Mouse (Mus musculus): ENCODE data around the gene Zfp622. TPM values are rescaled to one million over a fixed set of nuclear protein-coding genes. Genes with fewer than 3 reads are reported as not detected.
"Not testable (repeated sequence)": the region's sequence is repeated elsewhere in the genome, so short reads cannot be mapped to it uniquely, and the experiment has no call there.

Zfp622 gene
- total and polyA plus RNA-seq, 2 experiments from 2014 or later: 33.9 to 35.6 TPM

DNA sequence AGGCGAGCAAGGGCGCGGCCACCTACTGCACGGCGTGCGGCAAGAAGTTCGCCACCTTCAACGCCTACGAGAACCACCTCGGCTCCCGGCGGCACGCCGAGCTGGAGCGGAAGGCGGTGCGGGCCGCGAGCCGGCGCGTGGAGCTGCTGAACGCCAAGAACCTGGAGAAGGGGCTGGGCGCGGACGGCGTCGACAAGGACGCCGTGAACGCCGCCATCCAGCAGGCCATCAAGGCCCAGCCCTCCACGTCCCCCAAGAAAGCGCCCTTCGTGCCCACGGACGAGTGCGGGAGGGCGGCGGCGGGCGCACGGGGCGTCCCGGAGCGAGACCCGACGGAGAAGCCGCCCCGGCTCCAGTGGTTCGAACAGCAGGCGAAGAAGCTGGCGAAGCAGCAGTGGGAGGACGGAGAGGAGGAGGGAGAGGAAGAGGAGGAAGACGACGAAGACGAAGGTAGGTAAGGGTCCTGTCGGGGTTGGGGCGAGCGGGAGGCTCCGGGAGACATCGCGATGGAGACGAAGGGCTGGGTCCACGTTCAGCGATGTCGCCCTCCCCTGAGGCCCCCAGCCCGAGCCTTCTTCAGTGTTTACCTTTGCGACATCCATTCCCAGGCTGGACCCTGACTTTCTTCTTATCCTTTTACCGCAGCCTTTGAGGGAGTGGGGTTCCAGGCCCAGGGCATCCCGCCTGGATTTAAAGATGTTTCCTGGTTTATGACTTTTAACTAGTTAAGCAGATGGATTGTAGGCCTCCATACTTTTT, 747 bp downstream of the Zfp622 start:
- no peak for DNase-seq (ENCODE audit: low spot score)
- peaks cover 11% of the 10 kb centered on the region; the same call in 1 of the 2 replicates for H3K4me1 ChIP-seq (ENCODE audit: insufficient read depth, low read length)
- H3K4me2 ChIP-seq (ENCODE audit: low read depth, low read length, poor library complexity, severe bottlenecking): peak overlapping the region; percentile 91
- H3K9me3 ChIP-seq (ENCODE audit: low read length): no peaks in the 10 kb centered on the region
- WGBS: under 1% methylated on average over 71 of the region's 71 CpGs
- no peaks in the 10 kb centered on the region for H3K27me3 ChIP-seq (ENCODE audit: insufficient read depth, low read length)
- peaks cover 13% of the 10 kb centered on the region for H3K36me3 ChIP-seq (ENCODE audit: insufficient read depth, low read length)
- peak overlapping the region; percentile 81 for H3K9ac ChIP-seq (replicated peaks; ENCODE audit: low read length, poor library complexity, severe bottlenecking)
- peak overlapping the region; percentile 84 for H3K27ac ChIP-seq (ENCODE audit: low read depth, low read length)
- TF ChIP-seq CTCF (IDR thresholded peaks at IDR 0.05): no peak
- ATAC-seq (ENCODE audit: low FRiP score): peak; percentile 39
- peak overlapping the region; percentile 99 for H3K4me3 ChIP-seq (ENCODE audit: low read depth, low read length)

DNA sequence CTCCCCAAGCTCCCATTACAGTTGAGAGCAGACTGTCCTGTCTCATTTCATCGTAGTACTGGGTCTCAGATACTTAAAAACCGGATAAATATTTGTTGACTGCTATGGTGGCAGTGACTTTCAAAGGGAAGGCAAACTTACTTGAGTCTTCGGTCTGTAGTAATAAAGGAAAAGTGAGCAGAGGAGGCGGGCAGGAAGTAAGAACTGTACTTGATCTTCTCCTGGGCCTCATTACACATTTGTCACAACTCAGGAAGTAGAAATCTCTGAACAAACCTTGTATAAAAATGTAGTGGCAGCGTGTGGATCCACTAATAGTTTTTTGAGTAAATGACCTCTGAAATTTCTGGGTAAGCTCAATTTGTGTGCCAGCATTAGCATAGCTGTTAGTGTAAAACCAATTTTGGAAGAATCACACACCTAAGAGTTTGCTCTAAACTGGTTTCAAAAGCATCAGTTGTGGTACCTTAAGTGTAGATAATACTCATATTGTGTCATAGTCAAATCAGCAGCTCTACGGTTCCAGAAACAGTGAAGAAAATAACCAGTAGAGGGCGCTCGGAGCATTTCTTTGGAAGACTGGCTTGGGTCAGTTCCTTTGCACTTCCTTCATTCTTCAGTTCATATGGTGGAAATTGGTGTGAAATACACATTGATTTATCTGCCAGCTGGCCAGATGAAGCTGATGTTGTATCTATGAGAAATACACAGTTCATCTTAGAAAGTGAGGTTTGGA, 9.0 kb downstream of the Zfp622 start:
- Histone ChIP-seq H3K9me3 (ENCODE audit: low read length) (no peaks in the 10 kb centered on the region), H3K4me3 (ENCODE audit: low read depth, low read length) (no peak overlapping the region), H3K36me3 (ENCODE audit: insufficient read depth, low read length) (peaks cover 34% of the 10 kb centered on the region), H3K9ac (replicated peaks; ENCODE audit: low read length, poor library complexity, severe bottlenecking) (no peak overlapping the region), H3K27me3 (ENCODE audit: insufficient read depth, low read length) (no peaks in the 10 kb centered on the region), H3K4me1 (ENCODE audit: insufficient read depth, low read length) (no peaks in the 10 kb centered on the region), H3K4me2 (ENCODE audit: low read depth, low read length, poor library complexity, severe bottlenecking) (no peak overlapping the region), H3K27ac (ENCODE audit: low read depth, low read length) (no peak overlapping the region)
- DNase-seq (ENCODE audit: low spot score): peak; percentile 84
- peak; percentile 81 for TF ChIP-seq CTCF (IDR thresholded peaks at IDR 0.05)
- WGBS: 60% methylated on average over 8 of the region's 8 CpGs
- ATAC-seq (ENCODE audit: low FRiP score): 0 out of 2 replicates have a peak, but pooled peaks have one; percentile 51

DNA sequence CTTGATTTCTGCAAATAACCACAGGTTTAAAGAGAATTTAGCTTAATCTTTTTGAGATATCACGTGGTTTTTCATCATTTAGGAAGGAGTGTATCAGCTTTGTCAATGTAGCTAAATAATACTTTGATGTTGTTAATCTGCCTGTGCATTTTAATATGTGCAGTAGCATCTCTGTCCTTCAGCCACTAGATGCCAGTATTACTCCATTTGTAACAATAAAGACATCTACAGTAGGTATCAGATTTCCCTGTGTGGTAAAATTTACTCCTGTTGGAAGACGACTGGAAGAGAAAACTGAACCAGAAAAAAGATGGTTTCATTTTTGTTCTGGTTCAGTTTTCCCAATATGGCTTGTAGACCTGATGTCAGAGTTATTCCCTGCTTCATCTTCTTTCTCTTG, 11.4 kb downstream of the Zfp622 start:
- H3K9ac ChIP-seq (replicated peaks; ENCODE audit: low read length, poor library complexity, severe bottlenecking): no peak overlapping the region
- no peak overlapping the region for H3K4me2 ChIP-seq (ENCODE audit: low read depth, low read length, poor library complexity, severe bottlenecking)
- 29% methylated on average over 2 of the region's 2 CpGs for WGBS
- 0 out of 2 replicates have a peak overlapping the region, but pooled peaks have one; percentile 26 for H3K27ac ChIP-seq (ENCODE audit: low read depth, low read length)
- peak; percentile 94 for TF ChIP-seq CTCF (IDR thresholded peaks at IDR 0.05)
- DNase-seq (ENCODE audit: low spot score) (peak; percentile 89), ATAC-seq (ENCODE audit: low FRiP score) (peak; percentile 69; the same call in 1 of the 2 replicates)
- peaks cover 28% of the 10 kb centered on the region for H3K36me3 ChIP-seq (ENCODE audit: insufficient read depth, low read length)
- no peak overlapping the region for H3K4me3 ChIP-seq (ENCODE audit: low read depth, low read length)
- no peaks in the 10 kb centered on the region for H3K9me3 ChIP-seq (ENCODE audit: low read length)
- no peaks in the 10 kb centered on the region for H3K27me3 ChIP-seq (ENCODE audit: insufficient read depth, low read length)
- H3K4me1 ChIP-seq (ENCODE audit: insufficient read depth, low read length): no peaks in the 10 kb centered on the region

DNA sequence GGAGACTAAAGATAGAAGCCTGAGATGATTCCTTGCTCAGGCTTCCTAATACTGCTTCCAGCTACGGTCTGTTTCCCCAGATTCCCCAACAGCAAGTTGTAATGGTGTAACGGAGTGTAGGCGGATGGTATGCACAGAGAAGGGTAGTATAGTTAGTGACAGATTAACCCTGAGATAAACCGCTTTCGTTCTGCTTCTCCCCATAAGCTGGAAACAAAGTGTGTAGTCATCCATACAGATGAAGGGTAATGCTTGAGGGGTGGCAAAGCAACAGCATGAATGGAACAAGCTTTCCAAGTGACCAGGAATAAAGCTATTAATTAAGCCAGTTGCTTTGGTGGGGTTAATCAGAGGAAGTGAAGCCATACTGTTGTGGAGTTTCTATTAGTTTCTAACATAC, 15.4 kb downstream of the Zfp622 start:
- not testable (repeated sequence) for H3K4me1 ChIP-seq (ENCODE audit: insufficient read depth, low read length); H3K27me3 ChIP-seq (ENCODE audit: insufficient read depth, low read length); H3K9me3 ChIP-seq (ENCODE audit: low read length); H3K4me2 ChIP-seq (ENCODE audit: low read depth, low read length, poor library complexity, severe bottlenecking); H3K9ac ChIP-seq (replicated peaks; ENCODE audit: low read length, poor library complexity, severe bottlenecking); H3K4me3 ChIP-seq (ENCODE audit: low read depth, low read length); H3K27ac ChIP-seq (ENCODE audit: low read depth, low read length); DNase-seq (ENCODE audit: low spot score); ATAC-seq (ENCODE audit: low FRiP score)
- 21% methylated on average over 5 of the region's 5 CpGs for WGBS
- H3K36me3 ChIP-seq (ENCODE audit: insufficient read depth, low read length): peaks cover 20% of the 10 kb centered on the region

DNA sequence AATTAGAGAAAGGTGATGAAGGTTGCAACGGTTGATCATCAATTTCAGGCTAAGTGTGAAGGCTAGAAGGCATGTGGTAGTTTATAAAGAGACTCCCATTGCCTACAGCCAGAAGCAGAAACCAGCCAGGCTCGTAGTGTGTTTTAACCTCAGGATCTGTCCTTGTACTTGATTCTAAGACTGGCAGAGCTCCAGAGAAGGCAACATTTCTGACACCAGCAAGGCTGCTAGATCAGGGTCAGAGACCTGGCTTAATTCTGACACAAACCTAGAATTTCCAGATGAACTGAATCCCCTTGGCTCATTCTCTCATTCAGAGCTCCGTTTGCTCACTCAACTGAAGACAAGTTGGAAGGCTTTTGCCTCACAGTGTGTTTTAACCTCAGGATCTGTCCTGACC, 24.5 kb downstream of the Zfp622 start:
- H3K9me3 ChIP-seq (ENCODE audit: low read length): no peaks in the 10 kb centered on the region
- H3K36me3 ChIP-seq (ENCODE audit: insufficient read depth, low read length): no peaks in the 10 kb centered on the region
- no peak overlapping the region for H3K4me2 ChIP-seq (ENCODE audit: low read depth, low read length, poor library complexity, severe bottlenecking)
- ATAC-seq (ENCODE audit: low FRiP score) (no peak), DNase-seq (ENCODE audit: low spot score) (no peak)
- no peak overlapping the region for H3K4me3 ChIP-seq (ENCODE audit: low read depth, low read length)
- H3K27ac ChIP-seq (ENCODE audit: low read depth, low read length): no peak overlapping the region
- H3K9ac ChIP-seq (replicated peaks; ENCODE audit: low read length, poor library complexity, severe bottlenecking): no peak overlapping the region
- 88% methylated on average over 3 of the region's 3 CpGs for WGBS
- H3K27me3 ChIP-seq (ENCODE audit: insufficient read depth, low read length): no peaks in the 10 kb centered on the region
- H3K4me1 ChIP-seq (ENCODE audit: insufficient read depth, low read length): no peaks in the 10 kb centered on the region
- TF ChIP-seq CTCF (IDR thresholded peaks at IDR 0.05): no peak

DNA sequence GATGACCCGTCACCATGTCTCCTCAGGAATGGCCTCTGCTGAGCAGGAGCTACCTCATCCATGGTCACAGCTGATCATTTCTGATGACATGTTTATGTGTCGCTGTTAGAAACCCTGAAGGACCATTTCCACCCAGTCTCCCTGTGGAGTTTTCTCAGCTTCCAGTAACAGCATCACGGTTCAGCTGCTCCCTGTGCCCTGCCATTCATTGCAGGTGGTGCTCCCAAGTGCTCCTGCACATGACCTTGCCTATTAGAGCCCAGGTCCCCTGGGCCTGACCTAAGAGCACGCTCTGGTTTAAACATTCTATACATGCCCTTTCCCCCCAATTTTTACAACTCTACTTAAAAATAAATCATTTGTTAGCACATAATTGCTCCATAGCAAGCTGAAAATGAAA, 28.7 kb downstream of the Zfp622 start:
- DNase-seq (ENCODE audit: low spot score): no peak
- WGBS: 66% methylated on average over 4 of the region's 4 CpGs

More for the DNA sequence above, 28.7 kb downstream of the Zfp622 start:
- Histone ChIP-seq H3K27me3 (ENCODE audit: insufficient read depth, low read length) (no peaks in the 10 kb centered on the region), H3K4me3 (ENCODE audit: low read depth, low read length) (no peak overlapping the region), H3K9me3 (ENCODE audit: low read length) (no peaks in the 10 kb centered on the region), H3K4me2 (ENCODE audit: low read depth, low read length, poor library complexity, severe bottlenecking) (no peak overlapping the region), H3K36me3 (ENCODE audit: insufficient read depth, low read length) (no peaks in the 10 kb centered on the region), H3K9ac (replicated peaks; ENCODE audit: low read length, poor library complexity, severe bottlenecking) (no peak overlapping the region), H3K27ac (ENCODE audit: low read depth, low read length) (no peak overlapping the region), H3K4me1 (ENCODE audit: insufficient read depth, low read length) (no peaks in the 10 kb centered on the region)
- ATAC-seq (ENCODE audit: low FRiP score): no peak
- no peak for TF ChIP-seq CTCF (IDR thresholded peaks at IDR 0.05)

Measured in midbrain, postnatal 0 days (tissue).